Mouse (Mus musculus): ENCODE measurements around the gene Trex2.

DNA sequence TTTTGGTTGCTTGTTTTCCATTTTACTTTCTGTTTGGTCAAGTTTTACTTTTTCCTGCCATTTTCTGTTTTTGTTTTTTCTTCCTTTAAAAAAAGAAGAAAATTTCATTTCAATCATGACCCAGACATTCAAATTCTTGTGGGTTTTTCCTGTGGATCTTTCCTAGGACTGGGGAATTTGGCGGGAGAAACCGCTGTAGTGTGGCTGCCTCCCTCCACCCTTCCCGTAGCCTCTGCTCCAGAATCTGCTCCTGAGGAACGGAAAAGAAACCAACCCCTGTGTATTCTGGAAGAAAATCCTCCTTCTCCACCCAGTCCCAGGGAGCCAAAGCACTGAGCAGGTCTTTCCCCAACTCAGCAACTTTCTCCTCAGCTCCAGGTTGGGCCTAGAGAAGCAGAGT lies 25.6 kb upstream of the Trex2 start:
- TF ChIP-seq CTCF (IDR thresholded peaks at IDR 0.05; ENCODE audit: borderline replicate concordance, control insufficient read depth, extremely low read depth, insufficient read depth, low read length, poor library complexity) (no peak), POLR2A (IDR thresholded peaks at IDR 0.05; ENCODE audit: control insufficient read depth, extremely low read depth, insufficient read depth, low read length, poor library complexity) (no peak)
